Mouse (Mus musculus) Patski (cell line): ENCODE measurements around the gene Pcp2. TPM values are rescaled to one million over a fixed set of nuclear protein-coding genes. Genes with fewer than 3 reads are reported as not detected.

ENCODE experiments used
- ATAC-seq: fragments of 100-300 bp; one replicate; pipeline ENCODE4 v1.8.0; 2021
- CTCF ChIA-PET: fragments of 350-600 bp; sonication (Branson Sonifier 250); formaldehyde crosslinking; loops from one replicate; lab custom pipeline; 2022; ENCODE audit warnings: inconsistent platforms; lab: Charles Lee
- POLR2A ChIA-PET: fragments of 350-600 bp; sonication (Branson Sonifier 250); formaldehyde crosslinking; loops from one replicate; lab custom pipeline; 2022; ENCODE audit warnings: antibody characterized with exemption, inconsistent platforms; lab: Charles Lee
- DNase-seq: peaks from one replicate; pipeline ENCODE4 v3.0.0-alpha.2; 2011; ENCODE audit warnings: low read depth, low spot score
- H3K27me3 ChIP-seq: fragments of 371-371 bp; one replicate; pipeline ENCODE4 v1.5.1; 2021
- CTCF ChIP-seq: fragments of 100-300 bp; IDR thresholded peaks from one replicate; pipeline ENCODE4 v1.5.1; 2021
- in situ Hi-C: fragments of 300-500 bp; cut with MboI; formaldehyde crosslinking; loops from 3 replicates; pipeline ENCODE4 v1.11.1; 2018; ENCODE audit warnings: low pct_unique_long_range_greater_than_20kb, mixed read lengths
- polyA plus RNA-seq: library from polyadenylated mRNA; unstranded; gene quantifications from one replicate; pipeline ENCODE4 v1.2.3, GENCODE M21; 2021

Pcp2 gene
- polyA plus RNA-seq, 1 experiment from 2014 or later = not detected

GRCm38 (mm10) chr8:3579390-3580364 is 45.7 kb downstream of the Pcp2 start:
- H3K27me3 ChIP-seq = no peaks in the 10 kb centered on the region
- TF ChIP-seq CTCF = no peak
- CTCF ChIA-PET = interaction anchor here (0.9 to 1.5 kb wide), 4 partner anchors 8 to 96 kb away, joined by 3 to 5 read pairs (median 3); partner anchors contain the start of gene Trappc5
- in situ Hi-C loops = no loop called here
- POLR2A ChIA-PET = interaction anchor here (0.9 kb wide), 1 partner anchor 110 kb away, joined by 3 read pairs; no protein-coding TSS in a partner anchor
- no peak for DNase-seq
- ATAC-seq = no peak

GRCm38 (mm10) chr8:3576211-3576960 is 49.0 kb downstream of the Pcp2 start:
- DNase-seq (no peak), ATAC-seq (no peak)
- H3K27me3 ChIP-seq = no peaks in the 10 kb centered on the region
- TF ChIP-seq CTCF = no peak
- ChIA-PET POLR2A (no interaction called here), CTCF (interaction anchor here (0.6 kb wide), 1 partner anchor 483 kb away, joined by 3 read pairs; no protein-coding TSS in a partner anchor)
- in situ Hi-C loops = no loop called here

- ChIA-PET CTCF (interaction anchor here (1.0 kb wide), 1 partner anchor 28 kb away, joined by 3 read pairs; no protein-coding TSS in a partner anchor), POLR2A (no interaction called here)
- no peaks in the 10 kb centered on the region for H3K27me3 ChIP-seq
- no peak for TF ChIP-seq CTCF
- DNase-seq (no peak), ATAC-seq (no peak)
- in situ Hi-C loops = no loop called here
Measured at GRCm38 (mm10) chr8:3574546-3574945, 50.8 kb downstream of the Pcp2 start.

Other genes starting within 250 kb of the Pcp2 start
- 37.0 TPM for gene Arhgef18, start 232.5 kb downstream of the Pcp2 start, polyA plus RNA-seq
- 12.0 TPM for gene Pex11g, start 157.9 kb downstream of the Pcp2 start, polyA plus RNA-seq
- gene Tex45, start 154.7 kb downstream of the Pcp2 start, polyA plus RNA-seq = not detected
- 45.2 TPM for gene Zfp358, start 132.4 kb downstream of the Pcp2 start, polyA plus RNA-seq
- 85.9 TPM for gene Mcoln1, start 125.1 kb downstream of the Pcp2 start, polyA plus RNA-seq
- gene Pnpla6, start 110.2 kb downstream of the Pcp2 start, polyA plus RNA-seq = 83.0 TPM
- gene C330021F23Rik, start 57.6 kb downstream of the Pcp2 start, polyA plus RNA-seq = 3.3 TPM
- 18.5 TPM for gene Camsap3, start 38.3 kb downstream of the Pcp2 start, polyA plus RNA-seq
- gene Xab2, start 4.2 kb downstream of the Pcp2 start, polyA plus RNA-seq = 48.4 TPM
- 85.7 TPM for gene Pet100, start 4.0 kb downstream of the Pcp2 start, polyA plus RNA-seq
- 156 TPM for gene Stxbp2, start 5.4 kb upstream of the Pcp2 start, polyA plus RNA-seq
- gene Retn, start 30.2 kb upstream of the Pcp2 start, polyA plus RNA-seq = 0.24 TPM
- not detected for gene Mcemp1, start 40.2 kb upstream of the Pcp2 start, polyA plus RNA-seq
- 4.6 TPM for gene Fcor, start 46.8 kb upstream of the Pcp2 start, polyA plus RNA-seq
- gene Trappc5, start 50.8 kb upstream of the Pcp2 start, polyA plus RNA-seq = 24.8 TPM
- gene Fcer2a, start 68.6 kb upstream of the Pcp2 start, polyA plus RNA-seq = 0.09 TPM
- not detected for gene Clec4g, start 95.1 kb upstream of the Pcp2 start, polyA plus RNA-seq
- gene Cd209a, start 123.4 kb upstream of the Pcp2 start, polyA plus RNA-seq = not detected
- gene Cd209e, start 228.8 kb upstream of the Pcp2 start, polyA plus RNA-seq = not detected